Mouse (Mus musculus) C2C12 (cell line): ENCODE data around the gene 2310061I04Rik. TPM values are rescaled to one million over a fixed set of nuclear protein-coding genes. Genes with fewer than 3 reads are reported as not detected.

Source experiments
- H3K27me3 ChIP-seq: one replicate; pipeline ENCODE4 v1.6.1; 2011; ENCODE audit not compliant: control insufficient read depth, insufficient read depth, insufficient read length
- H3K36me3 ChIP-seq: one replicate; pipeline ENCODE4 v1.6.1; 2011; ENCODE audit not compliant: control insufficient read depth, insufficient read depth
- H3K4me3 ChIP-seq: one replicate; pipeline ENCODE4 v1.5.1; 2011; ENCODE audit warnings: mild to moderate bottlenecking, control low read depth; ENCODE audit not compliant: poor library complexity, insufficient read depth, severe bottlenecking
- H3K79me2 ChIP-seq: one replicate; pipeline ENCODE4 v1.6.1; 2011; ENCODE audit not compliant: control insufficient read depth, insufficient read depth
- H3K79me3 ChIP-seq: one replicate; pipeline ENCODE4 v1.6.1; 2011; ENCODE audit warnings: low read depth, control low read depth
- H3ac ChIP-seq: one replicate; pipeline ENCODE3; 2011; ENCODE audit warnings: low read depth; ENCODE audit not compliant: control insufficient read depth, insufficient read length
- CEBPB ChIP-seq: IDR thresholded peaks from one replicate; pipeline ENCODE4 v1.6.1; 2011; ENCODE audit warnings: low read depth, mild to moderate bottlenecking, control low read depth, moderate library complexity
- CTCF ChIP-seq: IDR thresholded peaks from one replicate; pipeline ENCODE4 v1.5.1; 2011; ENCODE audit not compliant: control insufficient read depth, insufficient read depth, insufficient read length
- FOSL1 ChIP-seq: IDR thresholded peaks from one replicate; pipeline ENCODE4 v1.8.0; 2011; ENCODE audit warnings: mild to moderate bottlenecking, low read length; ENCODE audit not compliant: poor library complexity, insufficient read depth, severe bottlenecking
- MAX ChIP-seq: IDR thresholded peaks from one replicate; pipeline ENCODE4 v1.6.1; 2011; ENCODE audit warnings: mild to moderate bottlenecking, control low read depth
- MYOD1 ChIP-seq: IDR thresholded peaks from one replicate; pipeline ENCODE4 v1.6.1; 2011; ENCODE audit warnings: low read depth; ENCODE audit not compliant: control insufficient read depth, insufficient read length
- MYOG ChIP-seq: IDR thresholded peaks from one replicate; pipeline ENCODE4 v1.6.1; 2011; ENCODE audit not compliant: control insufficient read depth, insufficient read length; ENCODE audit errors: extremely low read depth
- USF1 ChIP-seq: IDR thresholded peaks from one replicate; pipeline ENCODE4 v1.6.1; 2011; ENCODE audit warnings: low read depth, mild to moderate bottlenecking, control low read depth, moderate library complexity
- polyA plus RNA-seq: library from polyadenylated mRNA; unstranded; fragments of >200 nt; fragmentation: generic; extraction: Trizol; gene quantifications from one replicate; pipeline ENCODE4 v1.2.1, GENCODE M21; 2012; ENCODE audit warnings: missing spikeins

The 2310061I04Rik gene
- polyA plus RNA-seq, 1 experiment, result 36.0 TPM

DNA sequence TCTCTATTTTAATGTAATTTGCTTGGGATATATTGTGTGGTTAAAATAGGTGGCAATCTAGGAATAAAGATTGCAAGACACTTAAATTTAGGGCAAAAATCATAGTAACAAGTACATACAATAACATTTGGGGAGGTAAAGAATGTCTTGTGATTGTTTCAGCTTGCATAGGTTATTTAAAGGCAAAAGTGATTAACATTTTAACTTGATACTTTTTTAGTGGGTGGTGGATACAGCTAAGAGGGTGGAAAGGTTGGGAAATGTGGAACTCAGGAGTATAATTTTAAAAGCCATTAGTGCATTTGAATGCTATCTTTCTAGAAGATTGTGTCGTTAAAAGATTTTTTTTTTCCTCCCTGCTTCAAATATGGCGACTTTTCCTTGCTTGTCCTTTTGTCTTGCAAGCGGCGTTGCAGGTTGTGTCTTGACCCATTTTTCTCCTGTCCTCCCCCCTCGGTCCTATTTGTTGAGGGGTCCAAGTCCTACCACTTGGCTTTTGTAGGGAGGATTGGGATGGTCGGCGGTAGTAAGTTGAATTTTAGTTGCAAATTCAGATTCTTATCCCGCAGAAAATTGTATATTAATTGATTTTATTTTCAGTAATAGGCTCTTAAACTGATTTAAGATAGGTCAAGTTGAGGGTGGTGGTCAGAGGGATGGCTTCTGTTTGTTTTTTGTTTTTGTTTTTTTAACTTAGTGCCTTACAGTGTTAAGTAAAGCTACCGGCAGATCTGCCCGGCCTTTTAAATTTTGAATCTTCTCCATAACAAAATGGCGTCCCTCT is 21.2 kb upstream of the 2310061I04Rik start:
- Histone ChIP-seq H3K4me3 (peak overlapping the region; percentile 88), H3K79me3 (peaks cover 52% of the 10 kb centered on the region)
- TF ChIP-seq CTCF (no peak), MAX (no peak), MYOG (no peak), CEBPB (no peak), USF1 (no peak), FOSL1 (no peak), MYOD1 (no peak)

GRCm38 (mm10) chr17:35917463-35918251 is 20.4 kb upstream of the 2310061I04Rik start:
- peaks cover 86% of the 10 kb centered on the region for H3K79me2 ChIP-seq
- peak overlapping the region; percentile 82 for H3ac ChIP-seq
- H3K79me3 ChIP-seq, result peaks cover 57% of the 10 kb centered on the region
- no peak for TF ChIP-seq MYOG
- no peak for TF ChIP-seq USF1
- no peak for TF ChIP-seq MYOD1
- H3K27me3 ChIP-seq, result no peaks in the 10 kb centered on the region
- H3K36me3 ChIP-seq, result peaks cover 64% of the 10 kb centered on the region
- peak overlapping the region; percentile 88 for H3K4me3 ChIP-seq

More for the DNA sequence above, 21.2 kb upstream of the 2310061I04Rik start:
- H3K27me3 ChIP-seq, result no peaks in the 10 kb centered on the region
- peak overlapping the region; percentile 67 for H3ac ChIP-seq
- peaks cover 64% of the 10 kb centered on the region for H3K36me3 ChIP-seq
- H3K79me2 ChIP-seq, result peaks cover 78% of the 10 kb centered on the region

DNA sequence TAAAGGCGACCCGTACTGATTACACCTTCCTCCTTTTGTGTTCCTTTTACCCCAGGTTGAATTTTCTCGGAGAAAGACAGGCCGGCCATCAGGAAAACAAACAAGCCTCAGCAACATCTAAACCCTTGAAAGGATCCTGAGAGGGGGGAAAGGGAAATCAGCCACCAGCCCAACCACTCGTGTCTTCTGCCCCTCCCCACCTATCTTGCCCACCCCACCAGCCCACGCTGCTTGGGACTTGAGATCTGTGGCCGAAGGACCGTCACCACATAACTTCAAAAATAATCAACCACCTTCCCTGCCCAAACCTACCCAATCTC is 19.9 kb upstream of the 2310061I04Rik start:
- TF ChIP-seq FOSL1 (no peak), MAX (no peak), CTCF (no peak), CEBPB (no peak), USF1 (no peak), MYOG (no peak), MYOD1 (no peak)
- H3ac ChIP-seq, result peak overlapping the region; percentile 63
- peaks cover 59% of the 10 kb centered on the region for H3K79me3 ChIP-seq
- H3K4me3 ChIP-seq, result peak overlapping the region; percentile 88
- peaks cover 92% of the 10 kb centered on the region for H3K79me2 ChIP-seq
- peaks cover 65% of the 10 kb centered on the region for H3K36me3 ChIP-seq
- H3K27me3 ChIP-seq, result no peaks in the 10 kb centered on the region

GRCm38 (mm10) chr17:35916297-35917142 is 19.3 kb upstream of the 2310061I04Rik start, which contains the start of the genes Mrps18b and Ppp1r10:
Gene Mrps18b (minus strand): TSS chr17:35916389.
Gene Ppp1r10 (plus strand): TSS chr17:35916434.
- Histone ChIP-seq H3K79me3 (peaks cover 59% of the 10 kb centered on the region), H3K36me3 (peaks cover 66% of the 10 kb centered on the region), H3K27me3 (no peaks in the 10 kb centered on the region), H3ac (peak within 1 kb of the TSS; percentile 80), H3K79me2 (peaks cover 91% of the 10 kb centered on the region), H3K4me3 (peak within 1 kb of the TSS; percentile 88)
- TF ChIP-seq CEBPB (no peak), MAX (peak; percentile 92)

DNA sequence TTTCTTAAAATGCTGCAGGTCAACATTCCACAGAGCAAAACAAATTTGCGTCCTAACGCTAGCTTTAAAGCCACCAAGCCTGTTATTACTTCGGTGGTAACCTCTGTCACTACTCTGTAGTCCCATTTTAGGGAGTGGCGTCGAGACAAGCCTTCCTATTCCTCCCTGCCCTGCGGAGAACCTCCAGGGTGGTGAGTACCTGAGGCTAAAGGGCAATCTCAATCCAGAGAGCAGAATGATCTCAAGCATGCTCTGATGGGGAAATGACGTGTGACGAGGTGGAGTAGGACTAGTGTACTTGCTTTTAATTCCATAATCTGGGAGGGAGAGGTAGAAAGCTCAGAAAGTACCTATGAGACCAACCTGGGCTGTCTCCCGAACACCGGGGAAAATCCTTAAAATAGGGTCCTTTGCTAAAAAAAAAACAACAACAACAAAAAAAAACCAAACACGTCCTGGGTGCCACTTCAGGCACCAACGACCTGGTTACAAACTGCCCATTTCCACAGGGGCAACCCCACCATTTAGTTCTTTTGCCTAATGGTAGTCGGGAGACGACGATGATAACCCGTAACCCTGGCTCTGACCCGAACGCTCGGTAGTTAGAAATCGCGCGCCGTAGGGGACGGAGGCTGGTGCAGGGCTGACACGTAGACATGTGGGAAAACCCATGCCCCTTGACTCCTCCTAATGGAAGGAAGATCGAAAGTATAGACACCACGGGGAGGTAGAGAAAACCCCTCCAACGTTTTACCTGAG is 18.5 kb upstream of the 2310061I04Rik start:
- H3ac ChIP-seq, result peak overlapping the region; percentile 80
- no peak for TF ChIP-seq CTCF
- TF ChIP-seq MYOG, result no peak
- no peak for TF ChIP-seq MYOD1
- no peak for TF ChIP-seq FOSL1
- no peak for TF ChIP-seq MAX
- TF ChIP-seq USF1, result no peak
- no peak for TF ChIP-seq CEBPB
- H3K27me3 ChIP-seq, result no peaks in the 10 kb centered on the region
- H3K79me3 ChIP-seq, result peaks cover 58% of the 10 kb centered on the region
- H3K79me2 ChIP-seq, result peaks cover 90% of the 10 kb centered on the region
- H3K4me3 ChIP-seq, result peak overlapping the region; percentile 74
- peaks cover 66% of the 10 kb centered on the region for H3K36me3 ChIP-seq
